Mouse (Mus musculus) forebrain, embryonic 10.5 days (tissue): ENCODE data around the gene Sparc. TPM values are rescaled to one million over a fixed set of nuclear protein-coding genes. Genes with fewer than 3 reads are reported as not detected.
A peak's percentile ranks its signal among the peaks of the same experiment; 100 is the strongest.

Experiments
- DNase-seq: peaks from one replicate; pipeline ENCODE4 v3.0.0-alpha.2; 2017; ENCODE audit warnings: low spot score; ENCODE audit errors: extremely low spot score
- H3K27ac ChIP-seq: fragments of 300-500 bp; sonication (generic); 2 replicates; pipeline ENCODE4 v1.5.1; 2016; ENCODE audit warnings: mild to moderate bottlenecking
- H3K27me3 ChIP-seq: fragments of 300-500 bp; sonication (generic); 2 replicates; pipeline ENCODE4 v1.6.1; 2016; ENCODE audit warnings: mild to moderate bottlenecking; ENCODE audit not compliant: poor library complexity, severe bottlenecking
- H3K36me3 ChIP-seq: fragments of 300-500 bp; sonication (generic); replicated peaks from 2 replicates; pipeline ENCODE4 v1.6.1; 2016; ENCODE audit warnings: mild to moderate bottlenecking, moderate library complexity
- H3K4me1 ChIP-seq: fragments of 300-500 bp; sonication (generic); 2 replicates; pipeline ENCODE4 v1.6.1; 2016
- H3K4me3 ChIP-seq: fragments of 300-500 bp; sonication (generic); 2 replicates; pipeline ENCODE4 v1.5.1; 2016; ENCODE audit warnings: mild to moderate bottlenecking, moderate library complexity
- H3K9me3 ChIP-seq: fragments of 300-500 bp; sonication (generic); 2 replicates; pipeline ENCODE4 v1.6.1; 2016; ENCODE audit warnings: mild to moderate bottlenecking, moderate library complexity
- WGBS: fragments of 180-500 bp; shearing (Covaris S2); methylation state at CpG from one replicate; pipeline ENCODE4 v1.1.7; 2016; 5-methylcytosine and 5-hydroxymethylcytosine counted together
- polyA plus RNA-seq: library from polyadenylated mRNA; unstranded; fragments of >200 nt; fragmentation: Nextera tagmentation; extraction: Ambion mirVana; gene quantifications from 2 replicates; pipeline ENCODE4 v1.2.1, GENCODE M21; 2016

Gene Sparc
- polyA plus RNA-seq, 1 experiment from 2014 or later: 311 TPM

GRCm38 (mm10) chr11:55459850-55460558, 37.0 kb upstream of the Sparc start:
- Histone ChIP-seq H3K4me1 (peaks cover 32% of the 10 kb centered on the region), H3K27me3 (no peaks in the 10 kb centered on the region), H3K4me3 (peak overlapping the region; percentile 85), H3K27ac (peak overlapping the region; percentile 83), H3K9me3 (no peaks in the 10 kb centered on the region), H3K36me3 (peaks cover 7% of the 10 kb centered on the region)
- WGBS: 32% methylated on average over 3 of the region's 3 CpGs
- DNase-seq: no peak

GRCm38 (mm10) chr11:55458501-55458900, 35.5 kb upstream of the Sparc start:
- H3K27me3 ChIP-seq: no peaks in the 10 kb centered on the region
- peaks cover 11% of the 10 kb centered on the region for H3K36me3 ChIP-seq
- WGBS: 60% methylated on average over 4 of the region's 4 CpGs
- H3K9me3 ChIP-seq: no peaks in the 10 kb centered on the region
- no peak for DNase-seq
- no peak overlapping the region for H3K27ac ChIP-seq
- peaks cover 32% of the 10 kb centered on the region for H3K4me1 ChIP-seq
- no peak overlapping the region for H3K4me3 ChIP-seq

- H3K27me3 ChIP-seq: no peaks in the 10 kb centered on the region
- peaks cover 16% of the 10 kb centered on the region for H3K4me1 ChIP-seq
- peaks cover 22% of the 10 kb centered on the region for H3K36me3 ChIP-seq
- no peak overlapping the region for H3K4me3 ChIP-seq
- H3K9me3 ChIP-seq: no peaks in the 10 kb centered on the region
- WGBS: 88% methylated on average over 2 of the region's 2 CpGs
- H3K27ac ChIP-seq: no peak overlapping the region
- no peak for DNase-seq
These were observed 32.2 kb upstream of the Sparc start for GRCm38 (mm10) chr11:55455166-55455565.

GRCm38 (mm10) chr11:55453640-55454039, 30.7 kb upstream of the Sparc start:
- whole genome bisulfite sequencing: 92% methylated on average over 4 of the region's 4 CpGs
- no peak for DNase-seq

GRCm38 (mm10) chr11:55450311-55450710, 27.3 kb upstream of the Sparc start:
- no peak overlapping the region for H3K27ac ChIP-seq
- 78% methylated on average over 4 of the region's 4 CpGs for WGBS
- peaks cover 40% of the 10 kb centered on the region for H3K36me3 ChIP-seq
- H3K9me3 ChIP-seq: no peaks in the 10 kb centered on the region
- H3K4me1 ChIP-seq: no peaks in the 10 kb centered on the region
- no peak overlapping the region for H3K4me3 ChIP-seq
- H3K27me3 ChIP-seq: no peaks in the 10 kb centered on the region
- no peak for DNase-seq

More at GRCm38 (mm10) chr11:55453640-55454039, 30.7 kb upstream of the Sparc start:
- no peak overlapping the region for H3K27ac ChIP-seq
- no peaks in the 10 kb centered on the region for H3K27me3 ChIP-seq
- no peaks in the 10 kb centered on the region for H3K9me3 ChIP-seq
- H3K4me1 ChIP-seq: peaks cover 5% of the 10 kb centered on the region
- H3K4me3 ChIP-seq: no peak overlapping the region
- peaks cover 37% of the 10 kb centered on the region for H3K36me3 ChIP-seq

GRCm38 (mm10) chr11:55449531-55449930, 26.5 kb upstream of the Sparc start:
- no peaks in the 10 kb centered on the region for H3K4me1 ChIP-seq
- no peaks in the 10 kb centered on the region for H3K27me3 ChIP-seq
- no peak overlapping the region for H3K27ac ChIP-seq
- peaks cover 37% of the 10 kb centered on the region for H3K36me3 ChIP-seq
- H3K9me3 ChIP-seq: no peaks in the 10 kb centered on the region
- DNase-seq: no peak
- 83% methylated on average over 7 of the region's 7 CpGs for WGBS
- H3K4me3 ChIP-seq: no peak overlapping the region

GRCm38 (mm10) chr11:55446579-55446978, 23.6 kb upstream of the Sparc start:
- no peak overlapping the region for H3K27ac ChIP-seq
- H3K4me1 ChIP-seq: 0 out of 2 replicates have a peak, but pooled peaks cover under 1% of the 10 kb centered on the region
- H3K27me3 ChIP-seq: no peaks in the 10 kb centered on the region
- H3K36me3 ChIP-seq: peaks cover 34% of the 10 kb centered on the region
- no peak overlapping the region for H3K4me3 ChIP-seq
- WGBS: 35% methylated on average over 4 of the region's 4 CpGs
- H3K9me3 ChIP-seq: no peaks in the 10 kb centered on the region
- peak; percentile 70 for DNase-seq

- H3K9me3 ChIP-seq: no peaks in the 10 kb centered on the region
- no peak overlapping the region for H3K27ac ChIP-seq
- 0 out of 2 replicates have a peak, but pooled peaks cover 4% of the 10 kb centered on the region for H3K4me1 ChIP-seq
- peaks cover 21% of the 10 kb centered on the region for H3K36me3 ChIP-seq
- peak; percentile 29 for DNase-seq
- WGBS: 9% methylated on average over 1 of the region's 1 CpGs
- no peaks in the 10 kb centered on the region for H3K27me3 ChIP-seq
- no peak overlapping the region for H3K4me3 ChIP-seq
These were observed 21.8 kb upstream of the Sparc start for GRCm38 (mm10) chr11:55444772-55445171.

GRCm38 (mm10) chr11:55439718-55440117, 16.7 kb upstream of the Sparc start:
- H3K27me3 ChIP-seq: no peaks in the 10 kb centered on the region
- 56% methylated on average over 5 of the region's 5 CpGs for WGBS
- no peaks in the 10 kb centered on the region for H3K9me3 ChIP-seq
- H3K4me3 ChIP-seq: no peak overlapping the region
- no peaks in the 10 kb centered on the region for H3K36me3 ChIP-seq
- no peak for DNase-seq
- H3K27ac ChIP-seq: no peak overlapping the region
- H3K4me1 ChIP-seq: peaks cover 16% of the 10 kb centered on the region

GRCm38 (mm10) chr11:55438031-55438430, 15.0 kb upstream of the Sparc start:
- no peaks in the 10 kb centered on the region for H3K27me3 ChIP-seq
- no peak for DNase-seq
- H3K27ac ChIP-seq: 0 out of 2 replicates have a peak overlapping the region, but pooled peaks have one; percentile 3
- no peaks in the 10 kb centered on the region for H3K9me3 ChIP-seq
- peaks cover 16% of the 10 kb centered on the region for H3K4me1 ChIP-seq
- no peak overlapping the region for H3K4me3 ChIP-seq
- WGBS: 40% methylated on average over 4 of the region's 4 CpGs
- no peaks in the 10 kb centered on the region for H3K36me3 ChIP-seq

- Histone ChIP-seq H3K27me3 (no peaks in the 10 kb centered on the region), H3K27ac (no peak overlapping the region), H3K36me3 (no peaks in the 10 kb centered on the region), H3K4me3 (no peak overlapping the region), H3K9me3 (no peaks in the 10 kb centered on the region), H3K4me1 (peaks cover 13% of the 10 kb centered on the region)
- WGBS: 83% methylated on average over 6 of the region's 6 CpGs
- DNase-seq: no peak
These were observed 13.1 kb upstream of the Sparc start for GRCm38 (mm10) chr11:55436089-55436488.

- WGBS: 80% methylated on average over 3 of the region's 3 CpGs
- Histone ChIP-seq H3K36me3 (no peaks in the 10 kb centered on the region), H3K27me3 (no peaks in the 10 kb centered on the region), H3K9me3 (no peaks in the 10 kb centered on the region), H3K27ac (no peak overlapping the region), H3K4me1 (peaks cover 13% of the 10 kb centered on the region), H3K4me3 (no peak overlapping the region)
- no peak for DNase-seq
These were observed 10.0 kb upstream of the Sparc start for GRCm38 (mm10) chr11:55432981-55433380.

GRCm38 (mm10) chr11:55429973-55430372, 7.0 kb upstream of the Sparc start:
- Histone ChIP-seq H3K27me3 (peaks cover 4% of the 10 kb centered on the region; the same call in 1 of the 2 replicates), H3K9me3 (no peaks in the 10 kb centered on the region), H3K36me3 (no peaks in the 10 kb centered on the region), H3K4me1 (peaks cover 27% of the 10 kb centered on the region), H3K4me3 (no peak overlapping the region), H3K27ac (0 out of 2 replicates have a peak overlapping the region, but pooled peaks have one; percentile 30)
- 91% methylated on average over 2 of the region's 2 CpGs for WGBS
- no peak for DNase-seq
